Mouse (Mus musculus): ENCODE measurements at regions not wholly inside any gene's neighbourhood (a gene's known extent, or its start where the extent isn't known, plus 50 kb on each side); places are given as distances from the start of the nearest gene placed in this dataset.
A peak's percentile ranks its signal among the peaks of the same experiment; 100 is the strongest.

DNA sequence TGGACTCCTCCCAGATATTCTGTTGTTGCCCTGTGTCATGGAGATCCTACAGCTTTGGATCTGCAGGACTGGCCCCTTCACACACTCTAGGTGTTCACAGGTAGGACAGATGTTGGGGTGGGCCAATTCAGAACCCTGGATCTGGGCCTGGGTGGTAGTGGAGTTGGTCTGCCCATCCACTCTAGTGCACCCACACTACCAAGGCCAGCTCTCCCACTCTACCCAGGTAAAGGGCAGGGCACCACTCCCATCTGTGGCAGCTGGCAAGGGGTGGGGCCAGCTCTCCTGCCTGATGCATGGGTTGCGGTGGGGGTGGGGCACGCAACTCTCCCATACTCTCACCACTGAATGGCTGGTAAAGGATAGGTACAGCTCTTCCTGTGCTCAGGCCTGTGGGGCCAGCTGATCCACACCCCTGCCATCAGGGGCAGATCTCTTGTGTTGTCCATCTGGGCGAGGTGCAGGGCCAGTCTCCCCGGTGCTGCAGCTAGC lies 76.5 kb downstream of the Gja1 start:
- Histone ChIP-seq H3K4me2 (ENCODE audit: low read length) (no peak overlapping the region), H3K27ac (no peak overlapping the region), H3K4me1 (replicated peaks; ENCODE audit: insufficient read depth, low read length) (no peaks in the 10 kb centered on the region), H3K36me3 (ENCODE audit: insufficient read depth, low read length) (no peaks in the 10 kb centered on the region), H3K27me3 (ENCODE audit: insufficient read depth, low read length) (no peaks in the 10 kb centered on the region), H3K9me3 (replicated peaks; ENCODE audit: low read length) (no peaks in the 10 kb centered on the region), H3K9ac (ENCODE audit: low read depth, low read length) (no peak overlapping the region), H3K4me3 (replicated peaks; ENCODE audit: low read depth, low read length) (no peak overlapping the region)
- ATAC-seq (replicated peaks; ENCODE audit: low FRiP score, low read depth) (no peak), DNase-seq (ENCODE audit: low spot score) (no peak)
- 91% methylated on average over 4 of the region's 4 CpGs for WGBS
- no peak for TF ChIP-seq CTCF (IDR thresholded peaks at IDR 0.05; ENCODE audit: low read depth)

DNA sequence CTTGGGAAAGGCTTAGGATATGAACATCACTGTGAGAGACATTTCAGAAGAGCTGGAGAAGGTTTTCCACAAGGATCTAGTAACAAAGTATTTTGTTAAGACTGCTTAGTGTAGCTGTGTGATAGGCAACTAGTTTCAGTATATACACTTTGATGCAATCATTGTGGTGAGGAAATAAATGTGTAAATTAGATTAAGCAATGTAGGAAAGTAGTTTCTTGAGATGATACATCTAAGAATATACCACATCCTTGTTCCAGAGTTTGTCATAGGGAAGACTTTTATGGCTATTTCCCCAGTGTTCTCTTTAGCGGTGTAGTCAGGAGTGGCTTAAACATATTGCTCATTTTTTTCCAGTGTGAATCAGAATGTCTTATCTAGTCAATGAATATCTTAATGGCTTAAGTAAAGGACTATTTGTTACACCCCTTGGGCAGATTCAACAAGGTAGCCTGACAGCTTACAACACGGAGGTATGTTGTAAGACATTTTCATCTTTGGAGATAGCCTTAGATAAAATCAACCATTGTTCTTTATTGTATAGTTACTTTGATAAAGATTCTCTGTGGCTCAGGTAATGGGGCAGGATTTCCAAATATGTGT lies 78.8 kb downstream of the Gja1 start:
- 90% methylated on average over 2 of the region's 2 CpGs for WGBS
- no peak overlapping the region for H3K4me2 ChIP-seq (ENCODE audit: low read length)
- no peaks in the 10 kb centered on the region for H3K36me3 ChIP-seq (ENCODE audit: insufficient read depth, low read length)
- TF ChIP-seq CTCF (IDR thresholded peaks at IDR 0.05; ENCODE audit: low read depth), result no peak
- no peaks in the 10 kb centered on the region for H3K27me3 ChIP-seq (ENCODE audit: insufficient read depth, low read length)
- no peak overlapping the region for H3K4me3 ChIP-seq (replicated peaks; ENCODE audit: low read depth, low read length)
- H3K27ac ChIP-seq, result no peak overlapping the region
- H3K4me1 ChIP-seq (replicated peaks; ENCODE audit: insufficient read depth, low read length), result no peaks in the 10 kb centered on the region
- ATAC-seq (replicated peaks; ENCODE audit: low FRiP score, low read depth), result no peak
- no peak overlapping the region for H3K9ac ChIP-seq (ENCODE audit: low read depth, low read length)
- no peaks in the 10 kb centered on the region for H3K9me3 ChIP-seq (replicated peaks; ENCODE audit: low read length)
- DNase-seq (ENCODE audit: low spot score), result no peak

DNA sequence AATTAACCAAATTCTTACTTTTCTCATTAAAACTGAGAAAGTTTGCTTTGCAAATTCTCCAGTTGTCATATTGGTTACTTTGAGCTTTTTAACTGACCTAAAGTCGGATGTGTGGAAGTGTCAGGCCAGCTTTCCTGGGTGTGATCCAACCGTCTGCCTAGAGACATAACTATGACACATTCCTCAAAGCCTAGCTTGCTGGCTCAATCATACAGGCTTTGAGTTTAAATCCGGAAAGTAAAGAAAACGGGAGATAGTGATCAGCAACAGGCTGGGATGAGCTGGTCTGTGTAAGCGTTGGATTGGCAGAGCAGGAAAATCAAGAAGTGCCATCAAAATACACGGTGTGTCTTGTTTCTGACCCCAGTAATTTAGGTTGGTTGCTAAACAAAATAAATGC lies 91.4 kb downstream of the Gja1 start:
- H3K9me3 ChIP-seq (replicated peaks; ENCODE audit: low read length), result no peaks in the 10 kb centered on the region
- DNase-seq (ENCODE audit: low spot score), result peak; percentile 40
- no peak overlapping the region for H3K4me3 ChIP-seq (replicated peaks; ENCODE audit: low read depth, low read length)
- no peaks in the 10 kb centered on the region for H3K36me3 ChIP-seq (ENCODE audit: insufficient read depth, low read length)
- H3K27me3 ChIP-seq (ENCODE audit: insufficient read depth, low read length), result no peaks in the 10 kb centered on the region
- no peak for TF ChIP-seq CTCF (IDR thresholded peaks at IDR 0.05; ENCODE audit: low read depth)
- peak overlapping the region; percentile 39; the same call in 1 of the 2 replicates for H3K27ac ChIP-seq
- WGBS, result 13% methylated on average over 6 of the region's 6 CpGs
- H3K9ac ChIP-seq (ENCODE audit: low read depth, low read length), result no peak overlapping the region
- peak overlapping the region; percentile 59 for H3K4me2 ChIP-seq (ENCODE audit: low read length)
- ATAC-seq (replicated peaks; ENCODE audit: low FRiP score, low read depth), result no peak
- peaks cover 7% of the 10 kb centered on the region for H3K4me1 ChIP-seq (replicated peaks; ENCODE audit: insufficient read depth, low read length)

DNA sequence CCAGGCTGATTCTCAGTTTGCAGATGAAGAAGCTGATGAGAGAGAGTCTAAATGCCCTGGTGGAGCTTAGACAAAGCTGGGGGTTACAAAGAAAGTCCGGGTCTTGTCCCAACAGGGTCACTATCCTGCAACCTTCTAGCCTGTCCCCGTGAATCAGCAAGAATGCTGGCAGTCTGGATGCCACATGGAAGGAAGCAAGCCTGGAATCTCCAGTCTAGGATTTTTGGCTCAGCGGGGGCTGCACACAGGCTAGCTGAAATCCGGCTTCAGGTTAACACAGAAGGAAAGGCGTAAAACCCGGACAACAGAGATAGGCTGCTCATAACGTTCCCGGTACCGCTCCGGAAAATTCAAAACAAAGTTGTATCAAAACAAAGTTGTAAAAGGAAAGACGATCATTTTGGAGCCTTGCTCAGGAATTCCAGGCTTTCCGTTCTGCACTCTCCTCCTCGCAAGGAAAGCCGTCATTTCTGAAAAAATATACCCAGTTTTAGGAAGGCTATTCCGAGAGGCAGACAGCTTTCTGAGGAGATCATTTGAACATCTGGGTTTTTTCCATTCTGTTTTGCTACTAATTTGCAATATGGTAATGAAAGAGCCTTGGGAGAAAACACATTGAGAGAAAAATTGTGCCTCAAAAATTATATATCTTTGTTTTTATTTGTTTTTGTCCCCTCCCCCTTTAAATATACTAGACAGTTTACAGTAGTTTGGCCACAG lies 92.0 kb downstream of the Gja1 start:
- H3K4me3 ChIP-seq (replicated peaks; ENCODE audit: low read depth, low read length), result peak overlapping the region; percentile 30
- ATAC-seq (replicated peaks; ENCODE audit: low FRiP score, low read depth) (no peak), DNase-seq (ENCODE audit: low spot score) (peak; percentile 85)
- no peaks in the 10 kb centered on the region for H3K36me3 ChIP-seq (ENCODE audit: insufficient read depth, low read length)
- H3K4me1 ChIP-seq (replicated peaks; ENCODE audit: insufficient read depth, low read length), result peaks cover 7% of the 10 kb centered on the region
- no peak for TF ChIP-seq CTCF (IDR thresholded peaks at IDR 0.05; ENCODE audit: low read depth)
- no peaks in the 10 kb centered on the region for H3K27me3 ChIP-seq (ENCODE audit: insufficient read depth, low read length)
- WGBS, result 8% methylated on average over 15 of the region's 15 CpGs
- H3K9ac ChIP-seq (ENCODE audit: low read depth, low read length), result peak overlapping the region; percentile 40; the same call in 1 of the 2 replicates
- peak overlapping the region; percentile 39; the same call in 1 of the 2 replicates for H3K27ac ChIP-seq
- H3K9me3 ChIP-seq (replicated peaks; ENCODE audit: low read length), result no peaks in the 10 kb centered on the region
- H3K4me2 ChIP-seq (ENCODE audit: low read length), result peak overlapping the region; percentile 59

DNA sequence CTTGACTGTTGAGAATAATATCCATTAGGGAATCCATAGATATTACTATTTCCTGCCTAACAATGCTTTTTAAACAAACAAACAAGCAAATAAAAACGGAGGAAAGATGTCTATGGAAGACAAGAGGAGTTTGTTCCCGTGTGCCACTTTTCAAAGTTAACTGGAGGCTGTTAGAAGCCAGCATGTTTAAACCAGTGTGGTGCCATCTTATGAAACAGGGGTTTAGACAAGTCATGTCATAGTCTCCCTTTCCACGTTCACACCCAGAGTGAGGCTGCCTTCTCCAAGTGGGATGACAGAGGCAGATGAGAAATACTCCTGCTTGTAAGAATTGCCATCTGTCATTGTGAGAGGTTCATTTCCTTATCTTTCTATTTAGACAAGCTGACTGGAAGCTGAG lies 92.8 kb downstream of the Gja1 start:
- H3K9ac ChIP-seq (ENCODE audit: low read depth, low read length), result no peak overlapping the region
- DNase-seq (ENCODE audit: low spot score) (no peak), ATAC-seq (replicated peaks; ENCODE audit: low FRiP score, low read depth) (no peak)
- H3K27ac ChIP-seq, result no peak overlapping the region
- no peak overlapping the region; the same call in 1 of the 2 replicates for H3K4me3 ChIP-seq (replicated peaks; ENCODE audit: low read depth, low read length)
- H3K4me1 ChIP-seq (replicated peaks; ENCODE audit: insufficient read depth, low read length), result peaks cover 7% of the 10 kb centered on the region
- no peaks in the 10 kb centered on the region for H3K9me3 ChIP-seq (replicated peaks; ENCODE audit: low read length)
- WGBS, result 62% methylated on average over 3 of the region's 3 CpGs
- H3K4me2 ChIP-seq (ENCODE audit: low read length), result no peak overlapping the region
- no peaks in the 10 kb centered on the region for H3K36me3 ChIP-seq (ENCODE audit: insufficient read depth, low read length)
- no peaks in the 10 kb centered on the region for H3K27me3 ChIP-seq (ENCODE audit: insufficient read depth, low read length)
- no peak for TF ChIP-seq CTCF (IDR thresholded peaks at IDR 0.05; ENCODE audit: low read depth)

DNA sequence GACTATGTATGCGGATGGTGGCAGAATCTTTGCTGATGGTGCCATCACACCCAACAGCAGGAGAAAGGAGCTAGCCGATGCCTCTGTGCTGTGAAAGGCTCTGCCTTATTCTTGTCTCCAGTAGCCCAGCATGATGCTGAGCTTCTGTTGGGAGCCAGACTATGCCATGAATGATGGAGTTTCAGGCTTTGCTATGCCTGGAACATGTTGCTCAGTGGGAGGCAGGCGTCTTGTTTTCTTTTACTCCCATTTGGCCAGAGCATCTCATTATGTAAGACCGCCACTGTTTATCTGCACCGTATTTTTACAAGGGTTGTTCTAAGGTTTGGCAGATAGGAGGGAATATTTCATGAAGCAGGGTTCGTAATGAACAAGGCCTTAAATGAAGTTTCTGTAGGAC lies 97.8 kb downstream of the Gja1 start:
- H3K9ac ChIP-seq (ENCODE audit: low read depth, low read length), result no peak overlapping the region
- H3K27me3 ChIP-seq (ENCODE audit: insufficient read depth, low read length), result no peaks in the 10 kb centered on the region
- no peaks in the 10 kb centered on the region for H3K4me1 ChIP-seq (replicated peaks; ENCODE audit: insufficient read depth, low read length)
- no peak overlapping the region for H3K4me2 ChIP-seq (ENCODE audit: low read length)
- TF ChIP-seq CTCF (IDR thresholded peaks at IDR 0.05; ENCODE audit: low read depth), result no peak
- no peaks in the 10 kb centered on the region for H3K9me3 ChIP-seq (replicated peaks; ENCODE audit: low read length)
- 49% methylated on average over 6 of the region's 6 CpGs for WGBS
- no peaks in the 10 kb centered on the region for H3K36me3 ChIP-seq (ENCODE audit: insufficient read depth, low read length)
- DNase-seq (ENCODE audit: low spot score) (peak; percentile 62), ATAC-seq (replicated peaks; ENCODE audit: low FRiP score, low read depth) (no peak)
- H3K27ac ChIP-seq, result no peak overlapping the region
- no peak overlapping the region for H3K4me3 ChIP-seq (replicated peaks; ENCODE audit: low read depth, low read length)

Data from kidney, postnatal 0 days (tissue).